Mouse (Mus musculus) bone marrow, adult 2 months (tissue): Measurements from ENCODE around the gene Ppp1r1c. TPM values are rescaled to one million over a fixed set of nuclear protein-coding genes. Genes with fewer than 3 reads are reported as not detected.
A peak's percentile ranks its signal among the peaks of the same experiment; 100 is the strongest.

Experiments
- H3K27ac ChIP-seq: fragments of 200-500 bp; 2 replicates; pipeline ENCODE4 v1.5.1; 2012; ENCODE audit warnings: low read depth, mild to moderate bottlenecking, control low read depth, inconsistent platforms, low read length; ENCODE audit not compliant: control insufficient read depth, poor library complexity, insufficient read depth
- H3K4me1 ChIP-seq: fragments of 200-500 bp; 2 replicates; pipeline ENCODE4 v1.6.1; 2011; ENCODE audit warnings: low read length; ENCODE audit not compliant: control insufficient read depth, insufficient read depth
- H3K4me3 ChIP-seq: fragments of 200-500 bp; replicated peaks from 2 replicates; pipeline ENCODE3; 2011; ENCODE audit warnings: mild to moderate bottlenecking, low read depth, low read length, control low read depth; ENCODE audit not compliant: control insufficient read depth
- CTCF ChIP-seq: fragments of 200-500 bp; IDR thresholded peaks from 2 replicates; pipeline ENCODE4 v1.5.1; 2011; ENCODE audit warnings: low read length, control low read depth; ENCODE audit not compliant: control insufficient read depth, insufficient read depth
- POLR2A ChIP-seq: fragments of 200-500 bp; IDR thresholded peaks from 2 replicates; pipeline ENCODE4 v1.6.1; 2011; ENCODE audit warnings: low read depth, mild to moderate bottlenecking, control low read depth, low read length, borderline replicate concordance; ENCODE audit not compliant: control insufficient read depth
- WGBS: fragments of 180-500 bp; shearing (Covaris S2); methylation state at CpG from one replicate; pipeline ENCODE4 v1.1.7; 2018; 5-methylcytosine and 5-hydroxymethylcytosine counted together
- polyA plus RNA-seq: library from polyadenylated mRNA; stranded (reverse); fragments of >200 nt; gene quantifications from 2 replicates; pipeline ENCODE4 v1.2.4, GENCODE M21; 2011; ENCODE audit warnings: low replicate concordance; ENCODE audit not compliant: missing spikeins, insufficient read depth, insufficient read length

The Ppp1r1c gene
- polyA plus RNA-seq, 1 experiment = not detected

DNA sequence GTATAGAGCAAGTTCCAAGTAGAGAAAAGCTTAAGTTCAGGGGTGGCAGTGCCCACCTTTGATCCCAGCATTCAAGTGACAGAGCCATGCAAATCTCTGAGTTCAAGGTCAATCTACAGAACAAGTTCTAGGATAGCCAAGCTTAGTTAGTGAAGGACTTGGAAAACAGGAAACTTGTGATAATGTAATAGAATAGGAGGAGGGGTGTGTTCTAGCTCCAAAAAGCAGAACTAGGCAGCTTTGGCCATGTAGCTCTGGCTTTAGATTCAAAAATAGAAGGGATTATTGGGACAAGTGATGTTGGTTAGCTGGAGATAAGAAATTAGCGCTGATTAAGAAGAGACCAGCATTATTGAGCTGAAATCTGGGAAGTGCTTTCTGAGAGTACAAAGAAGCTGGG lies 149.3 kb downstream of the Ppp1r1c start:
- no peak overlapping the region for H3K4me3 ChIP-seq
- TF ChIP-seq POLR2A (no peak), CTCF (no peak)
- no peaks in the 10 kb centered on the region for H3K4me1 ChIP-seq
- no peak overlapping the region for H3K27ac ChIP-seq
- 47% methylated on average over 1 of the region's 1 CpGs for WGBS

DNA sequence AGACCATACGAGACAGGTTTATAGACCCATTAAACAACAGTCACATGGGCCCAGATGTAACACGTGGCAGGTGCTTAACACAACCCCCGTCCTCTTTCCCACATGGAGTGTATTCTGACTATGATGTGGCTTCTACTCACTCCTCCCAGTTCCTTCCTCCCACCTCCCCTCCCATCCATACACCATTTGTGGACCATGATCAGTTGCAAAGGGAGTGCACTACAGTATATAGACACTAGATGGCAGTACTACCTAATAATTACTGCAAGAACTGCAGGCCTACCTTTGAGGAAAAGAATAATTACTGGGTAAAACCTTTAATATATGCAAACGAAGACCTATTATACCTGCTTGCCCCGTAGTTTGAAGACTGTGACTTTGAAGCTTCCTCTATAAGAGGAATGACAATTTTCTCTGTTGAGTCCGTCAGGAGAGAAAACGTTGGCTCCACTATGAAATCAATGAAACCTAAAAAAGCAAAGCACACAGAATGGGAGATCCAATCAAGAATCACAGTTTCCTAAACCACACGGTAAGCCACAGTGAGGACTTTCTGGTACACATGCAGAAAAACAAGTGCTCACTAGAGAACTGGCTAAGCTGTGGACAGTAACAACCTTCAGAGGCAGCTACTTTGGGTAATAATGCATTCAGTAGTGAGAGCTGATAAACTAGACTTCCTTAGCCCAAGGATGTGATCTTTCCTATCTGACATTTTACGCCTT lies 157.9 kb downstream of the Ppp1r1c start:
- Histone ChIP-seq H3K4me1 (no peaks in the 10 kb centered on the region), H3K4me3 (no peak overlapping the region)
- 34% methylated on average over 9 of the region's 9 CpGs for WGBS

More for the DNA sequence above, 157.9 kb downstream of the Ppp1r1c start:
- TF ChIP-seq CTCF (0 out of 2 replicates have a peak, but pooled peaks have one; percentile 23), POLR2A (no peak)
- H3K27ac ChIP-seq = no peak overlapping the region

Other genes with a start within 250 kb of the Ppp1r1c start
- gene Itprid2, start 72.4 kb upstream of the Ppp1r1c start, polyA plus RNA-seq = 1.7 and 8.2 TPM in 2 replicates